Mouse (Mus musculus) midbrain, postnatal 0 days (tissue): Measurements from ENCODE around the gene Antxr1. TPM values are rescaled to one million over a fixed set of nuclear protein-coding genes. Genes with fewer than 3 reads are reported as not detected.

Experiments
- ATAC-seq: fragments of 200-750 bp; cut with Nextera tagmentation; 2 replicates; pipeline ENCODE4 v1.8.0; 2017; ENCODE audit warnings: moderate number of reproducible peaks, mild to moderate bottlenecking, moderate TSS enrichment, moderate library complexity; ENCODE audit not compliant: low FRiP score
- DNase-seq: peaks from one replicate; pipeline ENCODE4 v3.0.0-alpha.2; 2015; ENCODE audit warnings: low spot score
- H3K27ac ChIP-seq: fragments of 300-500 bp; sonication (generic); 2 replicates; pipeline ENCODE4 v1.5.1; 2014; ENCODE audit warnings: low read depth, mild to moderate bottlenecking, low read length, mixed read lengths
- H3K27me3 ChIP-seq: fragments of 300-500 bp; sonication (generic); 2 replicates; pipeline ENCODE4 v1.6.1; 2014; ENCODE audit warnings: low read length, control low read depth, mixed read lengths; ENCODE audit not compliant: insufficient read depth
- H3K36me3 ChIP-seq: fragments of 300-500 bp; sonication (generic); 2 replicates; pipeline ENCODE4 v1.6.1; 2014; ENCODE audit warnings: low read length, control low read depth, mixed read lengths; ENCODE audit not compliant: insufficient read depth
- H3K4me1 ChIP-seq: fragments of 300-500 bp; sonication (generic); 2 replicates; pipeline ENCODE4 v1.6.1; 2014; ENCODE audit warnings: mild to moderate bottlenecking, control low read depth, antibody characterized with exemption, low read length, mixed read lengths; ENCODE audit not compliant: insufficient read depth
- H3K4me2 ChIP-seq: fragments of 300-500 bp; sonication (generic); 2 replicates; pipeline ENCODE4 v1.6.1; 2014; ENCODE audit warnings: low read depth, mild to moderate bottlenecking, low read length, mixed read lengths; ENCODE audit not compliant: poor library complexity, severe bottlenecking
- H3K4me3 ChIP-seq: fragments of 300-500 bp; sonication (generic); 2 replicates; pipeline ENCODE4 v1.5.1; 2014; ENCODE audit warnings: low read depth, mild to moderate bottlenecking, low read length, moderate library complexity
- H3K9ac ChIP-seq: fragments of 300-500 bp; sonication (generic); replicated peaks from 2 replicates; pipeline ENCODE4 v1.6.1; 2014; ENCODE audit warnings: mild to moderate bottlenecking, low read length, moderate library complexity, mixed read lengths; ENCODE audit not compliant: poor library complexity, severe bottlenecking
- H3K9me3 ChIP-seq: fragments of 300-500 bp; sonication (generic); 2 replicates; pipeline ENCODE4 v1.6.1; 2016; ENCODE audit warnings: low read length, control low read depth
- CTCF ChIP-seq: IDR thresholded peaks from 2 replicates; pipeline ENCODE4 v1.5.1; 2016; ENCODE audit warnings: antibody characterized with exemption, mild to moderate bottlenecking
- WGBS: fragments of 180-500 bp; shearing (Covaris S2); extraction: QIAGEN DNeasy Blood & Tissue Kit; methylation state at CpG from one replicate; pipeline ENCODE4 v1.1.7; 2014; 5-methylcytosine and 5-hydroxymethylcytosine counted together
- polyA plus RNA-seq: library from polyadenylated mRNA; unstranded; fragments of >200 nt; fragmentation: Nextera tagmentation; extraction: Ambion mirVana; gene quantifications from 2 replicates; pipeline ENCODE4 v1.2.1, GENCODE M21; 2015
- total RNA-seq: library from RNA; depleted of rRNA; stranded (reverse); fragments of >200 nt; gene quantifications from 2 replicates; pipeline ENCODE4 v1.2.3, GENCODE M21; 2014

The Antxr1 gene
- total and polyA plus RNA-seq, 2 experiments from 2014 or later = 2.9 to 13.1 TPM

DNA sequence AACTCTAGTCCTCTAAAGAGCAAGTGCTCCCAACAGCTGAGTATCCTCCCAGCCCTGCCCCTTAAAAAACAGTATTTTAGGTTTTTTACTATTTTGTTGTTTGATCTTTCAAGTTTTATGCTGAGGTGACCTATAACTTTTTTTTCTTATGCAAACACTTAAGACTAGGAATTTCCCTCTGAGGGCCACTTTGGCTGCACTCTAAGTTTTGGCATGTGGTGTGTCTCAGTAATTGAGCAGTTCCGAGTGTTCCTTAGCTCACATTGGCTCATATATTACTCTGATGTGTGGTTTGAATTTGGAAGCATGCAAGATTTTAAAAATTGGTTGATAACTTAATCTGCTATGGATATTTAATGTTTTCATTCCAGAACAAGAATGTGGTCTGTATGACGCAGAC, 105.6 kb downstream of the Antxr1 start:
- ATAC-seq (no peak), DNase-seq (no peak)
- no peak overlapping the region for H3K27ac ChIP-seq
- 0 out of 2 replicates have a peak, but pooled peaks cover 3% of the 10 kb centered on the region for H3K36me3 ChIP-seq
- TF ChIP-seq CTCF = no peak
- no peak overlapping the region for H3K4me2 ChIP-seq
- 99% methylated on average over 2 of the region's 2 CpGs for WGBS
- H3K9ac ChIP-seq = no peak overlapping the region
- H3K9me3 ChIP-seq = no peaks in the 10 kb centered on the region
- no peak overlapping the region for H3K4me3 ChIP-seq
- H3K4me1 ChIP-seq = no peaks in the 10 kb centered on the region
- H3K27me3 ChIP-seq = no peaks in the 10 kb centered on the region

- DNase-seq (no peak), ATAC-seq (no peak)
- Histone ChIP-seq H3K4me1 (no peaks in the 10 kb centered on the region), H3K9ac (no peak overlapping the region), H3K36me3 (0 out of 2 replicates have a peak, but pooled peaks cover 3% of the 10 kb centered on the region), H3K4me2 (no peak overlapping the region), H3K27ac (no peak overlapping the region), H3K9me3 (no peaks in the 10 kb centered on the region), H3K4me3 (no peak overlapping the region), H3K27me3 (no peaks in the 10 kb centered on the region)
- no peak for TF ChIP-seq CTCF
- WGBS = 85% methylated on average over 10 of the region's 10 CpGs
These were observed 107.7 kb downstream of the Antxr1 start for GRCm38 (mm10) chr6:87227940-87228339.

- no peaks in the 10 kb centered on the region for H3K9me3 ChIP-seq
- DNase-seq = no peak
- no peak for ATAC-seq
- H3K9ac ChIP-seq = no peak overlapping the region
- no peaks in the 10 kb centered on the region for H3K27me3 ChIP-seq
- no peaks in the 10 kb centered on the region for H3K4me1 ChIP-seq
- no peak overlapping the region for H3K27ac ChIP-seq
- H3K4me2 ChIP-seq = no peak overlapping the region
- H3K4me3 ChIP-seq = no peak overlapping the region
- TF ChIP-seq CTCF = no peak
- 87% methylated on average over 4 of the region's 4 CpGs for WGBS
- H3K36me3 ChIP-seq = 0 out of 2 replicates have a peak, but pooled peaks cover 3% of the 10 kb centered on the region
These were observed 109.3 kb downstream of the Antxr1 start for GRCm38 (mm10) chr6:87226315-87226714.

- Histone ChIP-seq H3K4me1 (no peaks in the 10 kb centered on the region), H3K4me2 (no peak overlapping the region), H3K4me3 (no peak overlapping the region), H3K9me3 (no peaks in the 10 kb centered on the region), H3K9ac (no peak overlapping the region), H3K36me3 (0 out of 2 replicates have a peak, but pooled peaks cover 3% of the 10 kb centered on the region), H3K27ac (no peak overlapping the region), H3K27me3 (no peaks in the 10 kb centered on the region)
- WGBS = 100% methylated on average over 1 of the region's 1 CpGs
- no peak for ATAC-seq
- no peak for DNase-seq
- TF ChIP-seq CTCF = no peak
These were observed 110.3 kb downstream of the Antxr1 start for GRCm38 (mm10) chr6:87225286-87225685.

- no peak overlapping the region for H3K9ac ChIP-seq
- no peaks in the 10 kb centered on the region for H3K27me3 ChIP-seq
- no peaks in the 10 kb centered on the region for H3K4me1 ChIP-seq
- H3K4me3 ChIP-seq = no peak overlapping the region
- WGBS = 74% methylated on average over 10 of the region's 10 CpGs
- H3K4me2 ChIP-seq = no peak overlapping the region
- no peaks in the 10 kb centered on the region for H3K36me3 ChIP-seq
- H3K9me3 ChIP-seq = no peaks in the 10 kb centered on the region
- DNase-seq = no peak
- no peak overlapping the region for H3K27ac ChIP-seq
- no peak for TF ChIP-seq CTCF
- ATAC-seq = no peak
These were observed 112.6 kb downstream of the Antxr1 start for GRCm38 (mm10) chr6:87222854-87223631.
